In the genomic region with DNA sequence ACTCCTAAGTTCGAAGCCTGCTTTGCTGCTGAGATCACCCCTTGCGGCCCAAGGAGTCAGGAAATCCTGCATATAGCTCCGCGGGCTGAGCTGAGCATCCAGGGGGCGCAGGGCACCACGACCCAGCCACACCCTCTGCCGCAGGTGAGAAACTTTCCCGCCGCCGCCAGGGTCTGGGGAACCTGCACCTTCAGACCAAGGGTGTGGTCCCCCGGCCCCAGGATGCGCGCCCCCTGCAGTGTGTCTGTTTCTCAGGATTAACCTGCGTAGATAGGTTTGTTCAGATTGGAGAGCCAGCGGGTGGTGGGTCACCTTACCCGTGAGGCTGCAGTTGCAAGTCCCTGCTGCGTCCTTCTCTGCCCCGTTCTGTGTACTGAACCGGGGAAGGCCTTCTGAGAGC, we compare ENCODE assay signal across 8 mouse cellular contexts. TPM values are rescaled to one million over a fixed set of nuclear protein-coding genes. Genes with fewer than 3 reads are reported as not detected.
DNase-seq lines count a peak whose midpoint lies in the region; ATAC-seq lines count a peak whose summit lies in the region.

No protein-coding gene starts in this region.

- intact Hi-C loops in heart, postnatal 25 days (cut with DNase I) = no loop called here

- H3K9ac ChIP-seq in heart, embryonic 16.5 days (ENCODE audit: low read length) = peak overlapping the region; percentile 29
- H3K9ac ChIP-seq in liver, embryonic 16.5 days (ENCODE audit: low read depth, low read length) = no peak overlapping the region

- 4% methylated on average over 19 of the region's 19 CpGs for WGBS in heart, embryonic 10.5 days
- WGBS in heart, embryonic 16.5 days = 2% methylated on average over 19 of the region's 19 CpGs
- WGBS in liver, embryonic 16.5 days (ENCODE audit: insufficient replicate concordance) = 4% methylated on average over 19 of the region's 19 CpGs

- H3K36me3 ChIP-seq in heart, embryonic 10.5 days = no peaks in the 10 kb centered on the region
- no peaks in the 10 kb centered on the region for H3K36me3 ChIP-seq in heart, embryonic 16.5 days (ENCODE audit: control insufficient read depth, insufficient read depth)
- H3K36me3 ChIP-seq in liver, embryonic 16.5 days (ENCODE audit: control insufficient read depth, insufficient read depth) = no peaks in the 10 kb centered on the region

- peaks cover 48% of the 10 kb centered on the region for H3K27me3 ChIP-seq in heart, embryonic 10.5 days (ENCODE audit: insufficient read depth, poor library complexity, severe bottlenecking)
- H3K27me3 ChIP-seq in heart, embryonic 16.5 days (ENCODE audit: control insufficient read depth, insufficient read depth, low read length) = peaks cover 31% of the 10 kb centered on the region
- peaks cover 22% of the 10 kb centered on the region for H3K27me3 ChIP-seq in liver, embryonic 16.5 days (ENCODE audit: control insufficient read depth, insufficient read depth, low read depth, low read length)

- H3K4me1 ChIP-seq in heart, embryonic 10.5 days = peaks cover 8% of the 10 kb centered on the region
- peaks cover 7% of the 10 kb centered on the region; the same call in 1 of the 2 replicates for H3K4me1 ChIP-seq in heart, embryonic 16.5 days (ENCODE audit: control insufficient read depth, insufficient read depth, low read length)
- H3K4me1 ChIP-seq in liver, embryonic 16.5 days (ENCODE audit: control insufficient read depth, low read depth, low read length) = no peaks in the 10 kb centered on the region; the same call in 1 of the 2 replicates

- no peak for DNase-seq in heart, embryonic 10.5 days (ENCODE audit: low spot score)
- no peak for DNase-seq in heart, postnatal 25 days (ENCODE audit: low spot score)
- peak; percentile 2 to 9 for DNase-seq in thymus, postnatal 36 days
- no peak for DNase-seq in thymus, adult 18-20 months
- no peak for DNase-seq in spleen, adult 12 weeks (ENCODE audit: low spot score)
- DNase-seq in urinary bladder, postnatal 36 days (ENCODE audit: low spot score in 2 of 2) = no peak

- H3K27ac ChIP-seq in heart, embryonic 10.5 days = no peak overlapping the region
- H3K27ac ChIP-seq in heart, embryonic 16.5 days (ENCODE audit: low read length) = no peak overlapping the region
- H3K27ac ChIP-seq in liver, embryonic 16.5 days (ENCODE audit: low read length) = no peak overlapping the region

- no peaks in the 10 kb centered on the region for H3K9me3 ChIP-seq in heart, embryonic 10.5 days
- H3K9me3 ChIP-seq in heart, embryonic 16.5 days (replicated peaks; ENCODE audit: control insufficient read depth, low read length) = no peaks in the 10 kb centered on the region
- H3K9me3 ChIP-seq in liver, embryonic 16.5 days (replicated peaks; ENCODE audit: control insufficient read depth, low read length) = no peaks in the 10 kb centered on the region

- peak overlapping the region; percentile 56 for H3K4me3 ChIP-seq in heart, embryonic 10.5 days
- peak overlapping the region; percentile 47 for H3K4me3 ChIP-seq in heart, embryonic 16.5 days (ENCODE audit: low read length)
- H3K4me3 ChIP-seq in liver, embryonic 16.5 days (ENCODE audit: low read depth, low read length) = no peak overlapping the region

- H3K4me2 ChIP-seq in heart, embryonic 16.5 days (ENCODE audit: low read depth, low read length) = peak overlapping the region; percentile 73
- 0 out of 2 replicates have a peak overlapping the region, but pooled peaks have one; percentile 13 for H3K4me2 ChIP-seq in liver, embryonic 16.5 days (ENCODE audit: low read depth, low read length)

- ATAC-seq in heart, embryonic 16.5 days (replicated peaks; ENCODE audit: extremely low read depth, insufficient read depth, low FRiP score) = no peak
- no peak for ATAC-seq in liver, embryonic 16.5 days (ENCODE audit: low read depth)

RNA-seq across cellular contexts. Expression of gene Mrap2, which starts 0.4 kb away (rescaled TPM):
- polyA plus RNA-seq in heart, embryonic 10.5 days (2016; fragmentation: Nextera tagmentation; extraction: Ambion mirVana) = not detected in 2 replicates
- 1 to 10 TPM; 3.4 to 3.6 TPM for total RNA-seq in heart, postnatal 25 days (2021)
- 0.07 TPM in 1 of 2 replicates, not detected in the other for polyA plus RNA-seq in heart, embryonic 16.5 days (2015; fragmentation: Nextera tagmentation; extraction: Ambion mirVana)
- not detected in 2 replicates for polyA plus RNA-seq in liver, embryonic 16.5 days (2015; fragmentation: Nextera tagmentation; extraction: Ambion mirVana)

Comparison
In these comparisons a context has a peak if more than half of its experiments do, and no peak if none do; other contexts are left out.
1. DNase-seq: peak in thymus, postnatal 36 days (2 of 2); none in heart, embryonic 10.5 days (single experiment), heart, postnatal 25 days (single experiment), thymus, adult 18-20 months (0 of 2), spleen, adult 12 weeks (single experiment) and urinary bladder, postnatal 36 days (0 of 2).